Mouse (Mus musculus) liver, embryonic 14.5 days (tissue): ENCODE measurements at regions not wholly inside any gene's neighbourhood (a gene's known extent, or its start where the extent isn't known, plus 50 kb on each side); places are given as distances from the start of the nearest gene placed in this dataset.

ENCODE experiments used
- ATAC-seq: fragments of 200-750 bp; cut with Nextera tagmentation; 2 replicates; pipeline ENCODE4 v1.8.0; 2017; ENCODE audit warnings: moderate number of reproducible peaks, mild to moderate bottlenecking, moderate library complexity; ENCODE audit not compliant: insufficient read depth
- DNase-seq, 3 experiments: peaks; one replicate each; pipeline ENCODE4 v3.0.0-alpha.2; 2012 to 2013; ENCODE audit warnings: low read depth in 3 of 3, low spot score in 3 of 3
- H3K27ac ChIP-seq: fragments of 300-500 bp; sonication (generic); 2 replicates; pipeline ENCODE4 v1.5.1; 2014; ENCODE audit warnings: moderate library complexity, mild to moderate bottlenecking, control low read depth, inconsistent platforms
- H3K27me3 ChIP-seq: fragments of 300-500 bp; sonication (generic); 2 replicates; pipeline ENCODE4 v1.6.1; 2014; ENCODE audit warnings: mild to moderate bottlenecking, low read length, moderate library complexity; ENCODE audit not compliant: control insufficient read depth, insufficient read depth
- H3K36me3 ChIP-seq: fragments of 300-500 bp; sonication (generic); replicated peaks from 2 replicates; pipeline ENCODE4 v1.6.1; 2014; ENCODE audit warnings: low read depth; ENCODE audit not compliant: control insufficient read depth, insufficient read depth
- H3K4me1 ChIP-seq, 2 experiments: fragments of 200-500 bp in 1 of 2; fragments of 300-500 bp in 1 of 2; sonication (generic) in 1 of 2; replicated peaks; 2 replicates each; pipeline ENCODE4 v1.6.1; 2012 to 2014; ENCODE audit warnings: antibody characterized with exemption in 1 of 2, inconsistent platforms in 1 of 2, low read length in 1 of 2; ENCODE audit not compliant: control insufficient read depth in 2 of 2, insufficient read depth in 2 of 2
- H3K4me2 ChIP-seq: fragments of 300-500 bp; sonication (generic); 2 replicates; pipeline ENCODE4 v1.6.1; 2014; ENCODE audit warnings: low read depth, mild to moderate bottlenecking, control low read depth, moderate library complexity
- H3K4me3 ChIP-seq, 2 experiments: fragments of 200-500 bp in 1 of 2; fragments of 300-500 bp in 1 of 2; sonication (generic) in 1 of 2; 2 replicates each; pipeline ENCODE4 v1.5.1; 2012 to 2014; ENCODE audit warnings: low read depth in 2 of 2, low read length in 2 of 2, mild to moderate bottlenecking in 2 of 2, control low read depth in 1 of 2, inconsistent platforms in 1 of 2, moderate library complexity in 1 of 2; ENCODE audit not compliant: insufficient read depth in 1 of 2
- H3K9ac ChIP-seq: fragments of 300-500 bp; sonication (generic); replicated peaks from 2 replicates; pipeline ENCODE4 v1.6.1; 2014; ENCODE audit warnings: mild to moderate bottlenecking, control low read depth, moderate library complexity
- H3K9me3 ChIP-seq: fragments of 300-500 bp; sonication (generic); 2 replicates; pipeline ENCODE4 v1.6.1; 2016; ENCODE audit warnings: low read length, mixed read lengths; ENCODE audit not compliant: control insufficient read depth
- CTCF ChIP-seq: IDR thresholded peaks from 2 replicates; pipeline ENCODE4 v1.5.1; 2016; ENCODE audit warnings: antibody characterized with exemption, low read depth, control low read depth
- EP300 ChIP-seq: IDR thresholded peaks from 2 replicates; pipeline ENCODE4 v1.6.1; 2016; ENCODE audit warnings: antibody characterized with exemption, low read depth
- WGBS: fragments of 180-500 bp; shearing (Covaris S2); extraction: QIAGEN DNeasy Blood & Tissue Kit; methylation state at CpG from one replicate; pipeline ENCODE4 v1.1.7; 2014; ENCODE audit not compliant: insufficient replicate concordance; 5-methylcytosine and 5-hydroxymethylcytosine counted together

DNA sequence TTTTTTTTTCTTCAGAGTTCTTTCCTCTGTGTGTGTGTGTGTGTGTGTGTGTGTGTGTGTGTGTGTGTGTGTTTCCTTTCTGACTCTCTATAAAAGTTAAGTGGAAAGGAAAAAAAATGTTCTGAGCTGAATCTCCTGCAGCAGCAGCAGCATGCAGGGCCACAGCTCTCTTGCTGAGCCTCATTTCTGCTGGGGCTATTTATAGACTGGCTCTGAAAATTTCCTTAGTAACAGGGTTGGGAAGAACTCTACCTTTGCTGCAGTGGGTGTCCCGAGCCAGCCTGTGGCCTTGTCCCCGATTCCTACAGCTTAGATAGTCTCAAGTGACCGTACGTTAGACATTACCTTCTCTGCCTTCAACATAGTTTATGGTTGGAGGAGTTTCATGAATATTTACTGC lies 1075.6 kb downstream of the Synb start:
- Histone ChIP-seq H3K9me3 (no peaks in the 10 kb centered on the region), H3K4me3 (no peak overlapping the region), H3K4me2 (no peak overlapping the region), H3K27me3 (no peaks in the 10 kb centered on the region), H3K36me3 (no peaks in the 10 kb centered on the region), H3K9ac (no peak overlapping the region), H3K4me1 (no peaks in the 10 kb centered on the region), H3K27ac (no peak overlapping the region)
- 70% methylated on average over 4 of the region's 4 CpGs for WGBS
- DNase-seq (no peak), ATAC-seq (no peak)
- no peak for TF ChIP-seq CTCF
- no peak for TF ChIP-seq EP300

DNA sequence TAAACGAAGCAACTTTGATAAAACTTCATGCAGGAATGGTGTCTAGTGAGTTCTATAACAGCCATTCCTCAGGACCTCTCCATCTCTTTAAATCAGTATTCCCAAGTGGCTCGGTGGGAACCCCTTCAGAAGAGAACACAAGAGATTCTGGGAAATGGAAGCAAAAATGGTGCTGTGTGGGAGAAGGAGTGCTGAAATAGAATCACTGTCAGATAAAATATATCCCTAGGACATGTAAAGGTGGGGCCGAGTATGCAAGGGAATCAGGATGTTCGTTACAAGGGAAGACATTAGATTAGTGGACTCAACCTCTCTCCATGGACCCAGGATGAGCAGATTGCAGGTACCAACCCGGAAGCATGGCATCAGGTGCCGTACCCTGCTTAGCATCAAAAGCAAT lies 1076.1 kb downstream of the Synb start:
- Histone ChIP-seq H3K9ac (no peak overlapping the region), H3K4me1 (no peaks in the 10 kb centered on the region), H3K36me3 (no peaks in the 10 kb centered on the region), H3K4me2 (no peak overlapping the region), H3K9me3 (no peaks in the 10 kb centered on the region), H3K27ac (no peak overlapping the region), H3K27me3 (no peaks in the 10 kb centered on the region), H3K4me3 (no peak overlapping the region)
- no peak for TF ChIP-seq CTCF
- no peak for TF ChIP-seq EP300
- no peak for ATAC-seq
- 43% methylated on average over 6 of the region's 6 CpGs for WGBS
- DNase-seq, result no peak

DNA sequence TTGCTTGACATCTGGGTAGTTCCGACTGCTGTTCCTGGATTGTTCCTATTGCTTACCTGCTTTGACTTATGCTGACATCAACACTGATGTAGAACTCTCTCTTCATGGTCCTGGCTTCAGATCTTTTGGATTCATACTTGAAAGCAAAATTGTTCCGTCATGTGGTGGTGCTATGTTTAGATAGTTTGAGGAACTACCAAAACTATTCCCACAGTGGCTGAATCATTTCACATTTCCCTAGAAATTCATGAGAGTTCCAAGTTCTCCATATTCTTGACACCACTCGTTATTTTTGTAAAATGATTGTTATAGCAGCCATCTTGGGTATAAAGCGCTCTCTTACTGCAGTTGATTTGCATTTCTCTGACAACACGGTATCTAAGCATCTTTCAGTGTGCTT lies 1080.2 kb downstream of the Synb start:
- TF ChIP-seq EP300 (no peak), CTCF (no peak)
- Histone ChIP-seq H3K27me3 (no peaks in the 10 kb centered on the region), H3K4me2 (no peak overlapping the region), H3K9ac (no peak overlapping the region), H3K27ac (no peak overlapping the region), H3K9me3 (no peaks in the 10 kb centered on the region), H3K36me3 (no peaks in the 10 kb centered on the region), H3K4me3 (no peak overlapping the region), H3K4me1 (no peaks in the 10 kb centered on the region)
- no peak for DNase-seq
- 60% methylated on average over 5 of the region's 5 CpGs for WGBS
- no peak for ATAC-seq

DNA sequence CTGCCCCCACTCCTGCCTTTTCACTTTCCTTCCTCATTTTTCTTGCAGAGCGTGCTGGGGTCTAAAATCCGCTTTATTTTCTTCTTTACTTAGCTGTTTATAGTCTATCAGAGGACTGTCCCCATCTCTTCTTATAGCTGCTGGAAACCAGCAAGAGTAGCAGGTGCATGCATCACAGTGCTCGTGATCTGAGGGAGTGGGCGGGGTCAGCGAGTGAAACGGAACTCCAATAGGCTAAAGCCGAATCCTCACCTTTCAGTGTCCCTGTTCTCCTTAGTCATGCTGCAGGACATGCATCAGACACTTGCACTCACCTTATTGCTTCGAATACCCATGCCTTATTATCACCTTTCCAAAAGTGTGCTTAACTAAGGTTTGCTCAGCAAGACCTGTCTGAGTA lies 1095.3 kb downstream of the Synb start:
- Histone ChIP-seq H3K27me3 (no peaks in the 10 kb centered on the region), H3K4me3 (no peak overlapping the region), H3K4me1 (no peaks in the 10 kb centered on the region), H3K27ac (no peak overlapping the region), H3K36me3 (no peaks in the 10 kb centered on the region), H3K9ac (no peak overlapping the region), H3K4me2 (no peak overlapping the region), H3K9me3 (no peaks in the 10 kb centered on the region)
- 6% methylated on average over 8 of the region's 8 CpGs for WGBS
- DNase-seq (no peak), ATAC-seq (no peak)
- TF ChIP-seq EP300 (no peak), CTCF (no peak)

DNA sequence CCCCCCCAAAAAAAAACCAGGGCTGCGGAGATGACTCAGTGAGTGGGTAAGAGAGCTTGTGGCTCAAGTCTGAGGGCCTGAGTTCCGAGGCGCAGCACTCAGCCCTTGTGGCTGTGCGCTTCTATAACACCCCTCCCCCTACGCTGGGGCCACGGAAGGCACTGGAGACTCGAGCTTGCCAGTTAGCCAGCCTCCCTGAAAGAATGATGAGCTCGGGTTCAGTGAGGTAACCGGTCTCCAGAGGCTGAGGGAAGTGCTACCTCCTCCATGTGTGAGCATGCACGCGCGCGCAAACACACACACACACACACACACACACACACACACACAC lies 1096.7 kb downstream of the Synb start:
- no peak overlapping the region for H3K4me3 ChIP-seq
- no peak overlapping the region for H3K4me2 ChIP-seq
- no peaks in the 10 kb centered on the region for H3K9me3 ChIP-seq
- no peak for TF ChIP-seq CTCF
- TF ChIP-seq EP300, result no peak
- no peak overlapping the region for H3K27ac ChIP-seq
- no peak for DNase-seq
- no peaks in the 10 kb centered on the region for H3K36me3 ChIP-seq
- no peak overlapping the region for H3K9ac ChIP-seq
- ATAC-seq, result no peak
- WGBS, result 13% methylated on average over 13 of the region's 13 CpGs
- no peaks in the 10 kb centered on the region for H3K4me1 ChIP-seq
- H3K27me3 ChIP-seq, result no peaks in the 10 kb centered on the region
